Mouse (Mus musculus) left cerebral cortex, adult 18-20 months (tissue): Measurements from ENCODE around the gene Yif1b. TPM values are rescaled to one million over a fixed set of nuclear protein-coding genes. Genes with fewer than 3 reads are reported as not detected.
"Not testable (repeated sequence)": the region's sequence is repeated elsewhere in the genome, so short reads cannot be mapped to it uniquely, and the experiment has no call there.

Experiments used
- DNase-seq, 2 experiments: peaks; one replicate each; pipeline ENCODE4 v3.0.0; 2021 to 2022; ENCODE audit warnings: low spot score in 2 of 2, mixed read lengths in 1 of 2
- total RNA-seq, 2 experiments: library from RNA; stranded (reverse); gene quantifications; 2 replicates each; pipeline ENCODE4 v1.2.3; 2021

Yif1b gene
- total RNA-seq, 2 experiments from 2014 or later, result 51.7 to 52.4 TPM

DNA sequence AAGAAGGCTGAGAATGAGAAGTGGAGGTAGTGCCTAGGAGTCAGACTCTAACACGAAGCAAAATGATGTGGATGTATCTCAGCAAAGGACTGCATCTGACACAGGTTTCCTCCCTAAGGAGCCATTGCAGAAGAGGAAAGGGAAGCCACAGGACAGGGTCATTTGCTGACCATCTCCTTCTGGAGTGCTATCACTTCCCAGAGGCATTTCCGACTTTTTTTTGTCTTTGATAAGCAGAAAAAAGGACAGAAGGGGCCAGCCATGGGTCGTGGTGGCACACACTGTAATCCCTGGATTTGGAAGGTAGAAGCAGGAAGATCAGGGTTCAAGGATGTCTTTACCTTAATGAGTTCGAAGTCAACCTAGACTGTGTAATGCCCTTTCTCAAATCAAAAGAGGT, 1.5 kb upstream of the Yif1b start:
- DNase-seq, result no peak

DNA sequence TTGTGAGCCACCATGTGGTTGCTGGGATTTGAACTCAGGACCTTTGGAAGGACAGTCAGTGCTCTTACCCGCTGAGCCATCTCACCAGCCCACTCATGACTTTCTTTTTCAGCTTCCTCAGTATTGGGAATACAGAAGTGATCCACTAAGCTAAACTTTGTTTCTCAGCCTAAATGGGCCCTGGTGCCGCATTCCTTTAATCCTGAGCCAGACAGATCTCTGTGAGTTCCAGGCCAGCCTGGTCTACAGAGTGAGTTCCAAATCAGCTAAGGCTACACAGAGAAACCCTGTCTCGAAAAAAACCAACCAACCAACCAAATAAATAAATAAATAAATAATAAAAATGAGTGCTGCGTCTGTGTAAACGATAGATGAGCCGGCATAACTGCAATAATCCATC, 533 bp upstream of the Yif1b start:
- DNase-seq, result not testable (repeated sequence)

DNA sequence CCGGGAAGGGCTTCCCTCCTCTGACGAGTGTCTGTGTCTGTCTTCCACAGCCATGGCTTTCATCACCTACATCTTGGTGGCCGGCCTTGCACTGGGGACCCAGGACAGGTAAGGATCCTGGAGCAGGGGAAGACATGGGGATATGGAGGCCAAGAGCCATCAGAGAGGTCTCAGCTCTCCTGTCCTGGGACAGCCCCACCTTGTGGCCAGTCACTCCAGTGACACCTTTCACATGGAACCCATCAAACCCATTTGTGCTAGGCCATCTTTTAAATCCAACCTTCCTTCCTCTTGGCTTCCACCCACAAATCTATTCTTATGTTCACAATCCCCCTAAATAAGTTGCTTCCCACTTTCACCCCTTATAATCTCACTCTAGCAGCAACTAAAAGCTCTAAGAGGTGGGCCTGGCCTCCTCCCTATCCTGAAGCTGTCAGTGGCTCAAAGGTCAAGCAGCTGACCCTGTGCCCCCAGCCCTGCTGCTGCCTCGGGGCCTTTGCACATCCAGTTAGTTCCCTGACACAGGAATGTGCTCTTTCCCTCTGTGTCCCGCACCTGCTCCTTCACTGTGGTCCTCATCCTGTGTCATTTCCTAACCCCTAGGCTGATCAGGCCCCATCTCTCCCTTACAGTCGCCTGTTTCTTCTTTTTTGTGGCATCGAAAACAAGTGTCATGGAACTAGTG, 6.7 kb downstream of the Yif1b start:
- DNase-seq, result peak in 1 of 2 experiments; percentile 18

DNA sequence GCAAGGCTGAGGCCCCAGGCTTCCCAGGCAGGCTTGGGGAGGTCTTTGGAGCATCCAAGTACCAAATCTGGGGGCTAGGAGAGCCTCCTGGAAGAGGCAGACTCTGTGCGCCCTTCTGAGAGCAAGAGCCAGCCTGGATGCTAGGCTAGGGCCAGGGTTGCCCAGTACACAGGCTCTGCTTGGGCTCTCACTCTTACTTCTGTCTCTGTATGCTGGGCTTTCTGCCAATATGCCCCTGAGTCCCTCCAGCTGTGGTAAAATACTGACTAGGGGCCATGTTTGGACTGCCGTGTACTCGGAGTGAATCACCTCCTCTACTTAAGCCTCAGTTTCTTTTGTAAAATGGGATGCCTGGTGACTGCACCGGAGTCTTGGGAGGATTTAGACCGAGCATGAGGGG, 7.9 kb downstream of the Yif1b start:
- no peak for DNase-seq

DNA sequence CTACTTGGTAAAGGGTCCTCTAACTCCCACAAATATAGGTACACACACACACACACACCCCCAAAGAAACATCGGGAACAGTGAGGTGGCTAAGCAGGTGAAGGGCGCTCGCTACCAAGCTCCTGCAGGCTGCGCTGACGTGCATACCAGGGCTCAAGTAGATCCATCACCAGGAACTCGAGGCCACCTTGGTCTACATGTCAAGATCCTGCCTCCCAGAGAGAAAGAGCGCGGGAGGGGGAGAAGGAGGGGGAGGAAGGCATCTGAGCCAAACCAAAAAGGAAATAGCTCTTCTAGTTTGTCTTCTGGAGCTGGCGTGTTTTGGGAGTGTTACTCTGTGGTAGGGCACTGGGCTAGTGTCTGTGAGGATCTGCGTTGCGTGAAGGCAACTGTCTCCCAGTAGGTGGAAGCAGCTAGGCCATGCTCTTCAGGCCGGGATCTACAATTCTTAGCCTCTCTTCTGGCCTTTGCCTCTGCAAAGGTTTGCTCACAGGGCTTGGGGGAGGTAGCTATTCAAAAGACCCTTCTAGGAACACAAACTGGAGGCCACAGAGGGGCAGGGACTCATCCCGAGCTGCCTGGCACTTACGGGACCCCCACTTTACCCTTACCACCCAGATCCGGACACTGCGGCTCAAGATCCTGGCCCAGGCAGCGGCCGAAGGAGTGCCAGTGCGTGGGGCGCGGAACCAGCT, 8.6 kb downstream of the Yif1b start:
- DNase-seq, result no peak

DNA sequence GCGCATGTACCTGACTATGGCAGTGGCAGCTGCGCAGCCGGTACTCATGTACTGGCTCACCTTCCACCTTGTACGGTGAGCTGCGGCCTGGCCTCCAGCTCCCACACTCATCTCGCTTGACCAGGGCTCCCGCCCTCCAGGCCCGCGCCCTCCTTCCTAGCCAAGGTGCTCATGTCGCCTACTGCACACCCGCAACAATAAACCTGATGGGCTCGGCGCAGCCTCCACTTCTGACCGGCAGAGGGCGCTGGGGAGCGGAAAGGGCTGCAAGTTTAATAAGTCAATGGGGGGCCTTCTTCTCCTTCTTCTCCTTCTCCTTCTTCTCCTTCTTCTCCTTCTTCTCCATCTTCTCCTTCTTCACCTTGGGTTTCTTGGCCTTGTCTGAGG, 9.2 kb downstream of the Yif1b start:
- DNase-seq, result peak; percentile 71 to 82

DNA sequence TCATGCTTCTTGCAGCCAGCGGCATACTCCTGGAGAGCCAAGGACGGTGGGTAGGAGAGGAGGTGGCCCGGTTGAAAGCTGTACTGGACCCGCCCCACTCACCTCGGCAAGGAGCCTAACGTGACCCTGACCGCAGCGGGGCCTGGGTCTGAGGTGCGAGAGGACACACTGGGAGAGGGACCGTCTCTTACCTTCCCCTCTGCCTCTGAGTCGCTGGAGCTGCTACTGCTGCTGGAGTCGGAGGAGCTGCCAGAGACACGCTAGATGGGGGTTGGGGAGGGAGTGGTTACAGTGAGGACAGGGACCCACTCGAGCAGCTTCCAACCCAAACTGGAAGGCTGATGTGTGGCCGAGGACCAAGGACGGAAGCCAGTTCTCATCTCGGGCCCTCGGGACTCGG, 9.6 kb downstream of the Yif1b start:
- no peak for DNase-seq

DNA sequence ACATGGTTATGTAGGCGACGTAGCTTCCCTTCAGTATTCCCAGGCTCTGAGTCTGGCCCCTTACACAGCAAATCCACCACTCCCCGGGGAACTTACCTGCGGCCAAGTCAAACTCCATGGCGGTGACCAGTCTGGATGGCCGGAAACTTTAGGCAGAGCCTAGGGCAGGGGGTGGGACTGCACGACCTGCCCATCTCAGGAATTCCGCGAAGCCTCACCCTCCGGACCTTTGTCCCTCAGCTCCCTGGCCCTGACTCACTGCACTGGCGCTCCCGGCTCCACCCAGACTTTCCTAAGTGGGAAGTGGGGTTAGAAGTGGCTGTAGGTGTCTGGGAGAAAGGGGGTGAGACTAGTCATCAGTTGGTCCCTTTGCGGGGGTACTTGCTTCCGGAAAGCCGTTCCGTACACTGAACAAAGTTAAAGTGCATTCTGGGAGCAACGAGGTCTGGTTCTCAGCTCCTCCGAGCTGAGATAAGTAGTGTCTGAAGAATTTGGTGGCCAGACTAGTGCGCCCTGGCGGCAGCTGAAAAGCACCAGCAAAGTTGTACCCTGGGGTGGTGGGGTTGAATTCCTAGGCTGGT, 10.2 kb downstream of the Yif1b start, which contains the start of gene 2200002D01Rik:
Gene 2200002D01Rik, minus strand, starts transcription at position 206 of the 581 bp plus-strand sequence.
- DNase-seq, result no peak

DNA sequence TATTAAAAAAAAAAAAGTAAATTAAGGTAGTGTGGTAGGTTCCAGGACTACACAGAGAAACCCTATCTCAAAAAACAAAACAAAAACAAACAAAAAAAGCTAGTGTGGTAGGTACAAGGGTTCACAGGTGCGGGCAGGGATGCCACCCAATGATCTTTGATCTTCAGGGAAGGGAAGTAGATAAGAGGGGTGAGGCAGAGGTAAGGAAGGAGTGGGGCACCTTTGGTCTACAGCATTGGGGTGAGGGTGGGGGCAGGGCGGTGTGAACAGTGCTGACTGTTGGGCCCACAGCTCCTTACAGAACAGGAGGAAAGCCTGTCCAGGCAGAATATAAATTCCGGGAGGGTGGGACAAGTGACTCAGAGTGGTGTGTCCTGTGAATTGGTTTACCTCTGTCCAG, 13.0 kb downstream of the Yif1b start:
- no peak for DNase-seq

DNA sequence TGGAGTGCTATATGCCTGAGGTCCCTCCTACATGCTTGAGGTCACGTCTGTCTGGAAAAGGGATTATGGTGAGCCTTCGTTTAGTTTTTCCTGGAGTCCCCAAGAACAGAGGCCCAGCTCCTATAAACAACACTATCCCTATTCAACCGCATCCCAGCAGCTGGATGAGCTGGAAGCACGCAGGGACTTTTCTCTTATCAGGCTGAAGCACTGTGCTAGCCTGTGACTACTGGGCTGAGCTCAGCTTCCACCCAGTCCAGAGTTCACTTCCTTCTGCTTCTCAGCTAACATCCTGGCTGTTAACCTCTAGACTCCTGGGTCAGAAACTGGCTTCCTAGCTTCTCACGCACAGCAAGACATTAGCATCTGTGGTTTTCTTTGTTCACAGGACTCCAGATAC, 15.7 kb downstream of the Yif1b start:
- DNase-seq, result no peak

DNA sequence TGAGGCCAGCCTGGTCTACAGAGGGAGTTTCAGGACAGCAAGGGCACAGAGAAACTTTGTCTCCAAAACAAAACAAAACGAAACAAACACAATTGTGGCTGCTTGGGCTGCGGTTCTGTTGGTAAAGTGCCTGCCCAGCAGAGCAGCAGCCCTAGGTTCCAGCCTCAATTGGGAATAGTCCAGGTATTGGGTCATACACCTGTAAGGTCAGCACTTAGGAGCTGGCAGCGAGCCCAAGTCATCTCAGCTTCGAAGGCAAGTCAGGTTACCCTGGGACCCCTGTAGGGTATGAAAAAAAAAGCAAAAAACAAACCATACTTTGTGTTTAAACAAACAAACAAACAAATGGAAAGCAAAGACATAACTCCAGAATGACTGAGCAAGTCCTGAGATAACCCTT, 17.7 kb downstream of the Yif1b start:
- no peak for DNase-seq

DNA sequence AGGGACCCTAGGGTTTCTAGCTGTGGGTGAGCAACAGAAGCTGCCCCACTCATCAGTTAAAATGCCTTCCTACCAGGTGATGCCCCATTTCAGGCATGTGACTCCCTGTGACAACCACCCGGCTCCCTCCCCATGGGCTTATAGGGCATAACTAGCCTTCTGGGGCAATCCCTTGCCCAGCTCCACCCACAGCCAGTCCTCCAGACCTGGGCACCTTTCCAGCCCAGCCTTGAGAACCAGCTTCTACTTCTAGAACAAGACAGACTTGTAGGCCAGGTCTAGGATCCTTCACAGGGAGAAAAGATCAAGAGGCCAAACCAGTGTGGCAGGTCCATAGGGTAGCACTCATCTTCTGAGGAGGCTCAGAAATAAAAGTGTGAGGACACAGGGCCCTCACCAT, 19.2 kb downstream of the Yif1b start:
- no peak for DNase-seq

DNA sequence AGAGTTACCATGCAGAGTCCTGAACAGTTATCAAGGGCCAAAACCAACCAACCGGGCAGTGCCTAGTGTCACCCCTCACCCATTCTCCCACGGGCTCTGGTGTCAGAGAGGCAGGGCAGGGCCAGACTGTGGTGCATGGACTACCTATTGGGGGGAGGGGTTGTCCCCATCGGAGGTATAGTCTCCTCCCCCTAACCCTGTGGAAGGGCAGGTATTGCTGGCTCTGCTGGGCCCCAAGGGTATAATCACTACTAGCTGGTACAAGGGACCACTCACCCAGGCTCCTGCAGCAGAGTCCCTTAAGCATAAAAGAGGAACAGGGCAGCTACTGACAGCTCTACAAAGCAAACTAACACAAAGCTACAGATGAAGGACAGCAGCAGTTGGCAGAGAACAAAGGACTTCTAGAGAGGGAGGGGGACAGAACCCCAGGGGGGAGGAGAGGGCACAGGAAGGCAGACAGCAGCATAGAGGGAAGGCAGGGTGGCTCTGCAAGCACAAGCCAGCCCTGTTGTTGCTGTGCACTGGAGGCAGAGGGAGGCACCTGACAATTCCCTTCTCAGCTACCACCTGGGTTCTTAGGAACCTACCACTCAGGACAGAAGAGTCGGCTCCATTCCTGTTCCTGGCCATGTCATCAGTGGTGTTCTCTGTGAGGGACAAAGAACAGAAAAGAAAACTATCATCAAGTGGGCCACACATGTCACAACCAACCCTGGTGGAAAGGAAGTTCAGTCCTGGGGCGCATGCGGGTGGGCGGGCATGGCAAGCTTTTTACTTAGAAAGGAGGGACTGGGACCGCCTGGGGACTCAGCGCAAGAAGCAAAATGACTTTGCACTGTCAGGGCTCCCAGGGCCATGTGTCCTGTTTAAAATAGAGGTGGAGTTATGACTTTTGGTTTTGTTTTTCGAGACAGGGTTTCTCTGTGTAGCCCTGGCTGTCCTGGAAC, 21.9 kb downstream of the Yif1b start:
- DNase-seq, result no peak

DNA sequence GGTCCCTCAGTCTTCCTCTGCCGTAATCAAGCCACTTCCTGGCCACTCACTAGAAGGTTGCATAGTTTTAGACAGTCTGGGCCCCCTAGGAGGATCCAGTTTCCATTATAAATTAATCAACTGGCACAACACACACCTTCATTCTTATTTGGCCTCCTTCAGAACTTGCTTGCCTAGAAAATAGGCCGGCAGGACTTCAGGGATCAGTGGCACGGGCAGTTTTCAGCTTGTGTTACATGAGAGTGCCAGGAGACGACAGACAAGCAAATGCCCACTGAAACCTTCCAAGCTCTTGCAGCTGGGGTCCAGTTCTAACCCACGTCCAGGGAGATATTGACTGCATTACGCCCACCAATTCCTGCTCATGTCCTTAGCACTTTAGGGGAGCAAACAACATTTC, 24.0 kb downstream of the Yif1b start:
- DNase-seq, result no peak

DNA sequence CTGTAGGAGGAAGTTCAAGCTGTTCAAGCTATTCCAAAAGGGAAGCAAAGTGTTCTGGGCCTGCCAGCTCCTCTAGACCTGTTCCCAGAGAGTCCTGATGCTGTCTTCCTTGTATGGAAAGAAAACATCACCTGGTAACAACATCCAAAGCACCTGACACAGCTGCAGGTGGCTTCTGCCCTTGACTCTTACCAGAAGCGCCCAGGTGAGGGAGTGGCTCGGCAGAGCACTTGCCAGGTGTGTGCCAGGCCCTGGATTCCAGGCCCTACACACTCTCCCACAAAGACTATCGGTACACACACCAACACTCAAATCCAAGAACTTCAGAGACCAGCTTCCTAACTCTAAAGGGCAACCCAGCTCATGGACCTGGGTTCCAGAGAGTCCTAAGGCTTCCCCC, 25.7 kb downstream of the Yif1b start:
- no peak for DNase-seq

DNA sequence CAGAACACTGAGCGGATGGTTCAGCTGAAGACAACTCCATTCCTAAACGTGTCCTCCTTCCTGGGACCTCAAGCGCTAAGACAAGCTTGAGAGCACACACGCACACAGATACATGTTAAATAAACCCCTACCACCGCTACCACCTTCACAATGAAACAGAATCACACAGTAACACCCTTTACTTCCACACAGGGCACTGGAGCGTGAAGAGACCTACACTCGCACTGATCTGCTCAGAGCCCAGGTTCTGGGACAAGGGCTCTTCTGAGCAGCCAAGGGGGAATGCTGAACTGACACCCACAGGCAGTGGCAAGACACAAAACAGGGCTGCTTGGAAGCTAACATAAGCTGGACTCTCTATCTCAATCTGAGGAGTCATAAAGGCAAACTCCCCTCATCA, 27.5 kb downstream of the Yif1b start:
- DNase-seq, result no peak

DNA sequence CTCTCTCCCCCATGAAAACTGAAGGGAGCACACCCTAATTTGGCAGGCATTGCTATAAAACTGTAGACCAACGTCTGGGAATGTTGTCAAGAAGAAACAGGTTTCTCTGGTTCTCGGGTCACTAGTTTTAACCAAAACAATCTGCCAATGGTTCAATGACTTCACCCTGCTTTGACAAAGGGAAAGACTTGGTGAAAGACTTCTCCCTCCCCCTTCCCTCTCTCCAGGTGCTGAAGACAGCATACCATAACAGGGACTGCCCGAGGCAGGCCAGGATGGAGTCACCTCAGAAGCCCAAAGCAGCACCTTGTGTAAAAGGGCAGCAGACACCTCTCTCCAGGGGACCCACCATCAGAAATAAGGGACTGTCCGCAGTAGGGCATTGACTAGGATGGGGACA, 28.8 kb downstream of the Yif1b start:
- DNase-seq, result no peak

DNA sequence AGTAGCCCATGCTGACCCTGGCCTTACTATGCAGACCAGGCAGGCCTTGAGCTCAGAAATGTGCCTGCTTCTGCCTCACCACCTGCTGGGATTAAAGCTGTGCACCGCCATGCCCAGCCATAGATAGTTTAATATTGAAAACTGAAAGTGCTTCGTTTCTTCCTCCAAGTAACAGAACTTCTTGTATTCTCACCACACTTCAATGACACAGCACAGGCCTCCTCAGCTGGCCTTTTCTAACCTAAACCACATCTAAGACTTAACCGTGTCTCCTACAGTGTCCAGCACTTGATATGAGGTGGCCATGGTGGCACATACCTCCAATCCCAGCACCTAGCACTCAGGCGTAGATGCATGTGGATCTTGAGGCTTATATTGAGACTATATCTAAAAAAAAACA, 32.3 kb downstream of the Yif1b start:
- DNase-seq, result no peak

DNA sequence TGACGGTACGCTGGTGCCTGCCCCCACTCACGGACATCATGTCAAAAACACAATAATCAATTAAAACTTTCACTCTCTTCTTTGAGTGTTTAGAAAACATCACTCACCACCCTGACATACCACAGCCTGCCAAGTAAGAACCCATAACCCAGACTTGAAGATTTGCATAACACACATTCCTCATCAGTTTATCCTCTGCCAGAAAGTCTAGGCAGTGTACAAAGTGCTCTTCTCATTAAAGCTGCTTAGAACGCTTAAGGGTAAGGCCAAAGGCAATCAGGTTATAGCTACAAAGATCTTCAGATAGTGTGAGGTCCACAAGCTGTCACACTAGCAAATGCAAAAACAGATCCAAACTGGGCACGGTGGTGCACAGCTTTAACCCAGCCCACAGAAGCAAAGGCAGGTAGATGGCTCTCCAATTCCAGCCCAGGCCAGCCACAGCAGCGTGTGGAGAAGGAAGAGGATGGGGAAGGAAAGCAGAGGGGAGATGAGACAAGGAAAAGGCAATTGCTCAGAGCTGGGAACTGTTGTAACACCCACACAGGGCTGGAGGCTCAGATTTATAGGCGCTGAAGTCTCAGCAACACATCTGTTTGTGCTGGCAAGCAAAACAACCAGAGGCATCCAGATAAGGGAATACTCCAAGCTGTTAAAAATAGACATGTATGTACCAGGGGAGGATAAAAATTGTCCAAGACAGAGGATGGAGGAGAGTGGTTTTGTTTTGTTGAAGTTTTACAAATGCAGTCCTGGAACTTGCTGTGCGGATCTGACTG, 33.7 kb downstream of the Yif1b start:
- peak in 1 of 2 experiments; percentile 36 for DNase-seq

DNA sequence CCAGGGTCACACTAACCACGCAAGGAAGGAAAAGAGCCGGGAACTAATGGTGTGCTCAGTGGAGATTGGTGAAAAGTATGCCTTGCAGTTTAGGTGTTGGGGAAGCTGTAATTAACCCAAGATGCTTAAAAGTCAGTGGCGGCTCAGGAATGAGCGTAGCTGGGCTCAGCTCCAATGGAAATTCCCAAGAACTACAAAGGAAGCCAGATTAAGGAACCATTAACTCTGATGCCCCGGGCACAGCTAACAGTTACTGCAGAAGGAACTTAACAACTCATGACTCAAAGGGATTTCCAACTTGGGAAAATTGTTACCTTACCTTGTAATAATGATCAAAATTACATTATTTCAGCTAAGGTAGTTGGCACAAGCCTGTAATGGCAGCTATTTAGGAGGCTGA, 38.6 kb downstream of the Yif1b start:
- no peak for DNase-seq

DNA sequence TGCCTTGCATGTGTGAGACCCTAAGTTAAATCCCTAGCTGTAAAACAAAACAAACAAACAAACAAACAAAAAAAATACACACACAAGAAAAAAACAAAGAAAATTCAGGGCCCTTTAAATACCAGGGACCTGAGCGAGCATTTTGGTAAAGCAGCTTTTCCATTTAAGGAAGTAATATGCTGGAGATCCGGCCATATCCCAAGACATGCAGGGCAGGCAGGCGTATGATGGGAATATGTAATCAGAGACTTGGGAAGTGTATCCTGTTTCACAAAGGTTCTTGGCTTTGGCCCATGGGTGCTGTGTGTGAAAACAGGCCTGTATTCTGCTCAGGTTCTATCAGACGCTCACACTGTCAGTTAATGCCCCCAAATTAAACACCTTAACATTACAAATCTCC, 39.4 kb downstream of the Yif1b start:
- DNase-seq, result no peak
